Mouse (Mus musculus) liver, embryonic 14.5 days (tissue): Measurements from ENCODE around the gene RPS10-NUDT3.

ENCODE experiments used
- CTCF ChIP-seq: IDR thresholded peaks from 2 replicates; pipeline ENCODE4 v1.5.1; 2016; ENCODE audit warnings: antibody characterized with exemption, low read depth, control low read depth
- EP300 ChIP-seq: IDR thresholded peaks from 2 replicates; pipeline ENCODE4 v1.6.1; 2016; ENCODE audit warnings: antibody characterized with exemption, low read depth

DNA sequence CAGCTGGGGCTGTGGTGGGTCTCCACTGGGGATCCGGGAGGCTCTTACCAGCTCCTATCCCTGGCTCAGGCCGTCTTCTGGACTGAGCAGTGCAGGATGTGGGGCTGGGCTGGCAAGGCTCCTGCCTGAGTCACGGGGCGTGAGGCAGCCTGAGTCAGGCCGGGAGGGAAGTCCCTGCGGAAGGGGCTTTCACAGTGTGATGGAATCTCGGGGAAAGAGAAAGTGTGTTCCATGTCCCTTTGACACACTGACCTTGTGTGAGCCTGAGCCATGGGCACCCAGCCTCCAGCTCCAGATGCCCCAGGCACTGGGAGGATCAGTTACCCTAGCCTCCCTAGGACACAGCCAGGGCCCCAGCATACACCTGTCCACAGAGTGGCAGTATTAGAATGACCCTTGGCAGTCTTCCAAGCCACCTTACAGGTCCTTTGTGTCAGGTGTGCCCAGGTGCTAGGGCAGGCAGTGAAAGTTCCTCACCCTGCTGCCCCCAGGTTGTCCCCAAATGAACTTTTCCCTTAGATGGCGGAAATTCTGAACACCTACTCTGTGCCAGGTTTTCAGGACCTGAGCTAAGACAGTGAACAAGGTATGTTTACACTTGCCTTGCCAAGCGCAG, 87.7 kb downstream of the RPS10-NUDT3 start:
- TF ChIP-seq CTCF (no peak), EP300 (no peak)
